In the genomic region with DNA sequence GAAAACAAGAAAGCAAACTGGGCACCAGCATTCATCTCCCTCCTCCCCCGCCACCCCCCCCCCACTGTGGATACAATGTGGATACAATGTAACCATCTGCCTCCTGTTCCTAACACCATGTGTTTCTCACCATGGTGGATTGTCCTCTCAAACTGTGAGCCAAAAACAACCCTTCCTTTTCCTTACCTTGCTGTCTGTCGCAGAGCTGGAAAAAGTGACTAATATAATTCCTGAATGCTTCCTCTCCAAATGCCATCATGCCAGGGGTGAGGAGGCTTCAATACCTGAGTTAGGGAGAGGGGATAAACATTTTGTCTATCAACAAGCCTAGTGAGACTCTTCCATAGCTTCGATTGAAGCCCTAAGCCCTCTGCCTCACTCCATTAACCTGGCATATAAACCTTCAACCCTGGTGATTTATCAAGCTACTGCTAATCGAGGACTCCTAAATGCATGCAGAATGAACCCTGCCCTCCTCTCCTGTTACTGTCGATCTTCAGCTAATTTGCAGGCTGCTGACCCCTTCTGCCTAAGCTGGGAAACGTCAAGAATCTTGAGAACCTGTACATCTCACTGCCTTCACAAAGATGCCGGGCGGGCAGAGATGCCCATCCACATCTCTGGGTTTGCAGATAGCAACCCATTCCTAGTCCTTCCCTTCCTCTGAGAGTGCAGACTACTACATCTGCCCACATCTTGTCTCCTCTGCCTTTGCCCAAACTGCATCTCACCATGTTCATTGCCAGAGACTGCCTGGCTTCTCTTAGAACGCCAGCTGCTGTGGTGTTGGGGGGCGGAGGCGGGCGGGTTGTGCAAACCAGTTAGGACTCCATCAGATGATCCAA, we compare ENCODE assay signal across 13 mouse cellular contexts.
DNase-seq lines count a peak whose midpoint lies in the region; ATAC-seq lines count a peak whose summit lies in the region.
"Had no signal": no experiment of that assay in that cellular context is flagged by ENCODE, and none has a peak within 500 bp of the region (broad histone marks: within the 10 kb centered on the region; RNA-seq: fewer than 3 reads in every experiment).

No protein-coding gene starts in this region.

- H3K9me3 ChIP-seq in forebrain, embryonic 12.5 days = no peaks in the 10 kb centered on the region
- no peaks in the 10 kb centered on the region for H3K9me3 ChIP-seq in forebrain, embryonic 11.5 days (ENCODE audit: control insufficient read depth, low read length)
- H3K9me3 ChIP-seq: lung, embryonic 15.5 days; midbrain, embryonic 12.5 days had no signal

- ATAC-seq in forebrain, embryonic 12.5 days (ENCODE audit: low FRiP score) = no peak
- no peak for ATAC-seq in forebrain, embryonic 11.5 days (replicated peaks; ENCODE audit: low FRiP score)
- no peak for ATAC-seq in erythroid progenitor cell, adult 5-6 weeks (replicated peaks; ENCODE audit: low FRiP score, poor library complexity, severe bottlenecking)
- ATAC-seq in megakaryocyte progenitor cell, adult 5-6 weeks (replicated peaks; ENCODE audit: poor library complexity) = no peak

- peaks cover 18% of the 10 kb centered on the region for H3K4me1 ChIP-seq in forebrain, embryonic 12.5 days
- no peaks in the 10 kb centered on the region for H3K4me1 ChIP-seq in forebrain, embryonic 11.5 days (replicated peaks; ENCODE audit: control insufficient read depth, insufficient read depth, low read length)

- no peak overlapping the region for H3K4me2 ChIP-seq in forebrain, embryonic 12.5 days
- H3K4me2 ChIP-seq in forebrain, embryonic 11.5 days (ENCODE audit: low read depth, low read length, severe bottlenecking) = no peak overlapping the region
- H3K4me2 ChIP-seq: lung, embryonic 15.5 days; midbrain, embryonic 12.5 days had no signal

- 79% methylated on average over 12 of the region's 12 CpGs for WGBS in forebrain, embryonic 12.5 days
- 79% methylated on average over 12 of the region's 12 CpGs for WGBS in forebrain, embryonic 11.5 days

- H3K27ac ChIP-seq in forebrain, embryonic 12.5 days = 0 out of 2 replicates have a peak overlapping the region, but pooled peaks have one; percentile 42
- no peak overlapping the region for H3K27ac ChIP-seq in forebrain, embryonic 11.5 days (ENCODE audit: low read depth, low read length)
- H3K27ac ChIP-seq: lung, embryonic 15.5 days; midbrain, embryonic 12.5 days had no signal

- peaks cover 29% of the 10 kb centered on the region for H3K27me3 ChIP-seq in forebrain, embryonic 12.5 days
- no peaks in the 10 kb centered on the region; the same call in 1 of the 2 replicates for H3K27me3 ChIP-seq in forebrain, embryonic 11.5 days (ENCODE audit: control insufficient read depth, insufficient read depth, low read length)

- H3K36me3 ChIP-seq in forebrain, embryonic 12.5 days (replicated peaks) = no peaks in the 10 kb centered on the region
- H3K36me3 ChIP-seq in forebrain, embryonic 11.5 days (ENCODE audit: control insufficient read depth, insufficient read depth, low read length) = no peaks in the 10 kb centered on the region
- H3K36me3 ChIP-seq: G1E; lung, embryonic 15.5 days; midbrain, embryonic 12.5 days had no signal

- no peak overlapping the region for H3K9ac ChIP-seq in forebrain, embryonic 12.5 days
- H3K9ac ChIP-seq in forebrain, embryonic 11.5 days (ENCODE audit: low read length) = no peak overlapping the region
- H3K9ac ChIP-seq: lung, embryonic 15.5 days; midbrain, embryonic 12.5 days had no signal

- H3K4me3 ChIP-seq in forebrain, embryonic 12.5 days (replicated peaks) = no peak overlapping the region
- no peak overlapping the region for H3K4me3 ChIP-seq in forebrain, embryonic 11.5 days (ENCODE audit: low read depth, low read length)
- H3K4me3 ChIP-seq: lung, embryonic 15.5 days; midbrain, embryonic 12.5 days had no signal

- no peak for DNase-seq in forebrain, embryonic 11.5 days (ENCODE audit: low spot score)
- peak; percentile 19 for DNase-seq in lung, postnatal 10 days
- DNase-seq in lung, postnatal 25 days (ENCODE audit: low spot score) = no peak
- peak; percentile 88 for DNase-seq in cerebellum, adult 9-11 months
- peak; percentile 48 for DNase-seq in right cerebral cortex, postnatal 25 days
- DNase-seq: adrenal gland, postnatal 25 days; thymus, adult 2 months had no signal

Comparison
In these comparisons a context has a peak if more than half of its experiments do, and no peak if none do; other contexts are left out.
1. DNase-seq: peak in lung, postnatal 10 days (single experiment), cerebellum, adult 9-11 months (single experiment) and right cerebral cortex, postnatal 25 days (single experiment); none in forebrain, embryonic 11.5 days (single experiment) and lung, postnatal 25 days (single experiment).